Mouse (Mus musculus) embryonic facial prominence, embryonic 14.5 days (tissue): ENCODE data around the gene Sart3. TPM values are rescaled to one million over a fixed set of nuclear protein-coding genes. Genes with fewer than 3 reads are reported as not detected.
"Not testable (repeated sequence)": the region's sequence is repeated elsewhere in the genome, so short reads cannot be mapped to it uniquely, and the experiment has no call there.

ENCODE experiments used
- ATAC-seq: fragments of 200-750 bp; cut with Nextera tagmentation; 2 replicates; pipeline ENCODE4 v1.8.0; 2017; ENCODE audit warnings: low read depth, moderate number of reproducible peaks, moderate TSS enrichment
- DNase-seq: peaks from one replicate; pipeline ENCODE4 v3.0.0-alpha.2; 2015; ENCODE audit warnings: low spot score
- H3K27ac ChIP-seq: fragments of 300-500 bp; sonication (generic); replicated peaks from 2 replicates; pipeline ENCODE4 v1.5.1; 2014; ENCODE audit warnings: low read depth, mild to moderate bottlenecking, low read length, moderate library complexity
- H3K27me3 ChIP-seq: fragments of 300-500 bp; sonication (generic); replicated peaks from 2 replicates; pipeline ENCODE4 v1.6.1; 2014; ENCODE audit warnings: low read length; ENCODE audit not compliant: control insufficient read depth, insufficient read depth
- H3K36me3 ChIP-seq: fragments of 300-500 bp; sonication (generic); 2 replicates; pipeline ENCODE4 v1.6.1; 2014; ENCODE audit warnings: low read length, mixed read lengths; ENCODE audit not compliant: control insufficient read depth, insufficient read depth
- H3K4me1 ChIP-seq: fragments of 300-500 bp; sonication (generic); 2 replicates; pipeline ENCODE4 v1.6.1; 2014; ENCODE audit warnings: antibody characterized with exemption, low read length; ENCODE audit not compliant: control insufficient read depth, insufficient read depth
- H3K4me2 ChIP-seq: fragments of 300-500 bp; sonication (generic); 2 replicates; pipeline ENCODE4 v1.6.1; 2014; ENCODE audit warnings: low read depth, mild to moderate bottlenecking, low read length, moderate library complexity, mixed read lengths
- H3K4me3 ChIP-seq: fragments of 300-500 bp; sonication (generic); 2 replicates; pipeline ENCODE4 v1.5.1; 2014; ENCODE audit warnings: low read depth, mild to moderate bottlenecking, low read length
- H3K9ac ChIP-seq: fragments of 300-500 bp; sonication (generic); 2 replicates; pipeline ENCODE4 v1.6.1; 2014; ENCODE audit warnings: low read depth, mild to moderate bottlenecking, low read length, moderate library complexity, mixed read lengths
- H3K9me3 ChIP-seq: fragments of 300-500 bp; sonication (generic); 2 replicates; pipeline ENCODE4 v1.6.1; 2016; ENCODE audit warnings: low read length; ENCODE audit not compliant: control insufficient read depth
- WGBS: fragments of 180-500 bp; shearing (Covaris S2); extraction: QIAGEN DNeasy Blood & Tissue Kit; methylation state at CpG from one replicate; pipeline ENCODE4 v1.1.7; 2014; 5-methylcytosine and 5-hydroxymethylcytosine counted together
- polyA plus RNA-seq: library from polyadenylated mRNA; unstranded; fragments of >200 nt; fragmentation: Nextera tagmentation; extraction: Ambion mirVana; gene quantifications from 2 replicates; pipeline ENCODE4 v1.2.1, GENCODE M21; 2014

The Sart3 gene
- 37.2 and 39.3 TPM in 2 replicates for polyA plus RNA-seq

GRCm38 (mm10) chr5:113772450-113772895 lies at the start of gene Sart3, which contains the start of gene Iscu:
Gene Sart3 (minus strand): TSS chr5:113772510.
Gene Iscu (plus strand): TSS chr5:113772748.
- peak within 1 kb of the TSS; percentile 99 for H3K4me3 ChIP-seq
- ATAC-seq, result peak; percentile 88
- H3K27me3 ChIP-seq, result no peaks in the 10 kb centered on the region
- peak within 1 kb of the TSS; percentile 99 for H3K27ac ChIP-seq
- no peaks in the 10 kb centered on the region for H3K9me3 ChIP-seq
- H3K4me2 ChIP-seq, result peak within 1 kb of the TSS; percentile 97
- WGBS, result 0% methylated on average over 8 of the region's 49 CpGs
- H3K4me1 ChIP-seq, result peaks cover 10% of the 10 kb centered on the region
- peak; percentile 97 for DNase-seq
- peaks cover 42% of the 10 kb centered on the region for H3K36me3 ChIP-seq
- H3K9ac ChIP-seq, result peak within 1 kb of the TSS; percentile 95

- 77% methylated on average over 14 of the region's 14 CpGs for WGBS
- H3K4me3 ChIP-seq, result no peak overlapping the region
- H3K27ac ChIP-seq, result no peak overlapping the region
- DNase-seq, result no peak
- H3K4me2 ChIP-seq, result no peak overlapping the region
- H3K9ac ChIP-seq, result no peak overlapping the region
- H3K4me1 ChIP-seq, result 0 out of 2 replicates have a peak, but pooled peaks cover 4% of the 10 kb centered on the region
- H3K36me3 ChIP-seq, result no peaks in the 10 kb centered on the region
- no peaks in the 10 kb centered on the region for H3K27me3 ChIP-seq
- no peaks in the 10 kb centered on the region for H3K9me3 ChIP-seq
- no peak for ATAC-seq
Measured at GRCm38 (mm10) chr5:113818572-113818971, 46.3 kb upstream of the Sart3 start.

DNA sequence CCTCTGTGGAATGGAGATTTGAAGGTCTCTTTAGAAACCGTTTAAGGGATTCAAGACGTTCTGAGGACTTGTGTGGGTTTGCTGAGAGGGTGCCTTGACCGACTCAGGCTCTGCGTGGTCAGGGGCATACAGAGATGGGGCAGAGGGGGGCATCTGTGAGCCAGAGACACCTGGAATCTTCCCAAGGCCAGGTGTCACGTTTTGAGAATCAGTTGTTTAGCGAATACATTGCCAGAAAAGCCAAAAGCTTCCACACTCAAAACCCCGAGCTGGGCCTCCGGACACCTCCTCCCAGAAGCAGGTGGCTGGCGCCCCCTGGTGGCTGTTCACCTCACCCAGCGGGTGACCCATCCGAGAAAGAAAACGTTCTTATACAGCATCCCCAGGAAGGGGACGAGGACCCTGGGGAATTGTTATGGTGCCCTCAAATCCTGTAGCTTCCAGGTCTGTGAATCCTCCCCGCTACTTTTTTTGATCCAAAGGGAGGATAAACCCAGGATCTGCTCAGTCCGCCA lies 43.4 kb upstream of the Sart3 start:
- Histone ChIP-seq H3K27ac (no peak overlapping the region), H3K9me3 (peaks cover 10% of the 10 kb centered on the region; the same call in 1 of the 2 replicates), H3K4me3 (no peak overlapping the region), H3K27me3 (no peaks in the 10 kb centered on the region), H3K4me1 (0 out of 2 replicates have a peak, but pooled peaks cover 4% of the 10 kb centered on the region), H3K36me3 (no peaks in the 10 kb centered on the region), H3K4me2 (peak overlapping the region; percentile 16; the same call in 1 of the 2 replicates), H3K9ac (peak overlapping the region; percentile 35; the same call in 1 of the 2 replicates)
- DNase-seq (peak; percentile 84), ATAC-seq (0 out of 2 replicates have a peak, but pooled peaks have one; percentile 58)
- whole genome bisulfite sequencing, result 11% methylated on average over 15 of the region's 15 CpGs

DNA sequence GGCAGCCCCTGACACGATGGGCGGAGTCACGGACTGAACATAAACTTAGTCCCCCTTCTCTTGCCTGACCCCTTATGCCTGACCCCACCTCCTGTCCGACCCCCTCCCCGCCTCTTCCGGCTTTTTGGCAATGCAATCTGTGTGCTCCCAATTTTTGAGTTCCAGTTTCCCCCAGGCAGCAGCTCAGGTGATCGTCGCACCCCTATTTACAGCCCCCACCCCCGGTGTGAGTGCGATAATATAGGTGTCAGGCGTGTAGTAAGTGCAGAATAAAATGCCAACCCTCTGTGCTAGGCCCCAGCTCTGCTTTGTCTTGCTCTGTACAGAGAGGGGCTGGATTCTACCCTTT lies 42.7 kb upstream of the Sart3 start:
- no peak for ATAC-seq
- 60% methylated on average over 10 of the region's 11 CpGs for WGBS

DNA sequence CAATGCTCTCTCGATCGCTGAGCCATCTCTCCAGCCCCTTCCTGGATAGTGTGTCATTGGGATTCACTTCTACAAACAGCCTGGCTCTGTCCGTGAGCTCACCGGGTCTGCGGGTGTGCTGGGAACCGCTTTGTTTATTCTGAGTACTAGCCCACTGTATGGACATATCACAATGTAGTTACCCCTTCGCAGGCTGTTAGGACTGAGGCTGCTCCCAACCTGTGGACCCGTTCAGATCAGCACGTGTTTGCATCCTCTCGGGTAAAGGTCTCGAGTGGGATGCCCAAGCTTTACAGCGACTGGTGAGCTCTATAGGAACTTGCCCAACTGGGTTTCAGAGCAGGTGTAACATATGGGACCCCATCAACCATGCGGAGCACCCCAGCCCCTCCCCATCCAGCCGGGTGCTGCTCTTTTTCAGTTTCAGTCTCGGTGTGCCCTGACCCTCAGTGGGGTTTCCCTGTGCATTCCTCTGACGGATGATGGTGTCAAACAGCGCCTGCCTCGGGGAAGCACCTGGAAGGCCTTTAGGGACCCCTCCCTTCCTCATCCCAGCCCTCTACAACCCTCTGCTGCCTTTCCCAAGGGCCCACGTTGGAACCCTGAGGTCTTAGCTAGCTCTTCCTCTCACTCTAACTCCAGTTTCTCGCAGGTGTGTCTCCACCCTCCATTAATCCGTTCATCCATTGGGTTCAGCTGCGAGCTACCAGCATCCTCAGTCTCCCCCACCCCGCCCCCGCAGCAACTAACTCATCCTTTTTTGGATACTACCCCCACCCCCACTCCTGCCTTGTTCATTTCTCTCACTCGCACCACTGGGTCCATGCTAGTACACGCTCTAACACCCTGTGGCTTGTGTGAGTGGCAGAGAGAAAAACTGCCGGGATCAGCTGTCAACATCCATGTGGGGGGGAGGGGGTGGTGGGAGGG lies 42.1 kb upstream of the Sart3 start:
- WGBS, result 39% methylated on average over 27 of the region's 27 CpGs
- Histone ChIP-seq H3K4me2 (no peak overlapping the region), H3K4me3 (no peak overlapping the region), H3K27ac (no peak overlapping the region), H3K36me3 (no peaks in the 10 kb centered on the region), H3K4me1 (0 out of 2 replicates have a peak, but pooled peaks cover 4% of the 10 kb centered on the region), H3K9me3 (peaks cover 11% of the 10 kb centered on the region; the same call in 1 of the 2 replicates), H3K27me3 (no peaks in the 10 kb centered on the region), H3K9ac (no peak overlapping the region)
- no peak for ATAC-seq
- no peak for DNase-seq

More for the DNA sequence above, 42.7 kb upstream of the Sart3 start:
- Histone ChIP-seq H3K27ac (no peak overlapping the region), H3K9ac (no peak overlapping the region), H3K4me2 (no peak overlapping the region), H3K27me3 (no peaks in the 10 kb centered on the region), H3K9me3 (peaks cover 11% of the 10 kb centered on the region; the same call in 1 of the 2 replicates), H3K4me3 (no peak overlapping the region), H3K4me1 (0 out of 2 replicates have a peak, but pooled peaks cover 4% of the 10 kb centered on the region), H3K36me3 (no peaks in the 10 kb centered on the region)
- DNase-seq, result no peak

- no peak overlapping the region for H3K9ac ChIP-seq
- H3K4me2 ChIP-seq, result no peak overlapping the region
- ATAC-seq (no peak), DNase-seq (no peak)
- no peaks in the 10 kb centered on the region for H3K27me3 ChIP-seq
- H3K27ac ChIP-seq, result no peak overlapping the region
- peaks cover 6% of the 10 kb centered on the region; the same call in 1 of the 2 replicates for H3K4me1 ChIP-seq
- H3K36me3 ChIP-seq, result no peaks in the 10 kb centered on the region
- WGBS, result 23% methylated on average over 9 of the region's 9 CpGs
- no peak overlapping the region for H3K4me3 ChIP-seq
- peaks cover 11% of the 10 kb centered on the region; the same call in 1 of the 2 replicates for H3K9me3 ChIP-seq
Measured at GRCm38 (mm10) chr5:113813608-113814007, 41.3 kb upstream of the Sart3 start.

DNA sequence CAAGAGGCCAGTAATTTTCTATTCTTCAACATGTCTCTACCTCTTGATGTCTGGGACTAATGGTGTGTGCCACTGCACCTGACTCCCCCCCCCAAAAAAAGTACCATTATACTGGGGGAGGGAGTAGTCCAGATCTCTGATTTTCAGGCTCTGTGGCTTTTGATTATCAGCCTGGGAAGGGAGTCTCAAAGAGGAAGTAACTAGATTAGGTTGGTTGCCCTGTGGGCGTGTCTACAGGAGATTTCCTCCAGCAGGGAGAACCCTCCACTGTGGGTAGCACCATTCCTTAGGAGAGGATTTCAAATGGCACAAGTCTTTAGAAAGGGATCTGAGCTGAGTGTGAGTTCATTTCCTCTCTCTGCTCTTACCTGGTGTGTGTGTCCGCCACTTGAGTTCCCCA lies 40.3 kb upstream of the Sart3 start:
- ATAC-seq (no peak), DNase-seq (no peak)
- H3K27ac ChIP-seq, result no peak overlapping the region
- peaks cover 16% of the 10 kb centered on the region for H3K4me1 ChIP-seq
- H3K9me3 ChIP-seq, result peaks cover 11% of the 10 kb centered on the region; the same call in 1 of the 2 replicates
- H3K9ac ChIP-seq, result no peak overlapping the region
- H3K36me3 ChIP-seq, result no peaks in the 10 kb centered on the region
- no peak overlapping the region for H3K4me2 ChIP-seq
- H3K27me3 ChIP-seq, result no peaks in the 10 kb centered on the region
- WGBS, result 92% methylated on average over 2 of the region's 2 CpGs
- no peak overlapping the region for H3K4me3 ChIP-seq

DNA sequence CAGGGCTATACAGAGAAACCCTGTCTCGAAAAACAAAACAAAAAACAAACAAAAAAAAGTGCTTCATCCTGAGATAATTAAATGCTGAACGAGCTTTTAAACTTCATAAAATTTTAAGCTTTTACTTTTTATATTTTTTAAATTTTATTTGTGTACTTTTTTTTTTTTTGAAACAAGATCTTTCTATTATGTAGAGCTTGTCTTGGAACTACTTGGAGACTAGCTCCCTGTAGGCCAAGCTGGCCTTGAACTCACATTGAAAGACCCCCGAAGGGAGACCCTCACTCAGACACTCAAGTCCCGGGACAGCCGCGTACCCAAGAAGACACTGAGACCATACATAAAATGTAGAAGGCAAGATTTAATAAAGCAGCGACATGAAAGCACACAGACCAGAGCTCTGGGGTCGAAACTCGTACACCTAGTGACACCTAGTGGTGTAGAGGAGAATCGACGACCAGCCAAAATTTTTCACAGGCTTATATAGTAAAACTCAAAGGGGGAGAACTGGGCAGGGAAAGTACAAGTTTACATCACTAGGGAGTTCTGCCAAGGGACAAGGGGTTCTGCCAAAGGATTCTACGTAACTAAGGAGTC lies 39.6 kb upstream of the Sart3 start:
- DNase-seq, result not testable (repeated sequence)

More for the DNA sequence above, 39.6 kb upstream of the Sart3 start:
- not testable (repeated sequence) for ATAC-seq, H3K9ac ChIP-seq, H3K27ac ChIP-seq, H3K36me3 ChIP-seq, H3K4me2 ChIP-seq, H3K4me3 ChIP-seq, H3K27me3 ChIP-seq
- peaks cover 11% of the 10 kb centered on the region; the same call in 1 of the 2 replicates for H3K9me3 ChIP-seq
- H3K4me1 ChIP-seq, result peaks cover 17% of the 10 kb centered on the region
- 21% methylated on average over 11 of the region's 12 CpGs for WGBS
